Mouse (Mus musculus): Measurements from ENCODE around the gene Serinc3. TPM values are rescaled to one million over a fixed set of nuclear protein-coding genes. Genes with fewer than 3 reads are reported as not detected.
"Not testable (repeated sequence)": the region's sequence is repeated elsewhere in the genome, so short reads cannot be mapped to it uniquely, and the experiment has no call there.

Gene Serinc3
- 113 and 134 TPM in 2 replicates for polyA plus RNA-seq (2012; ENCODE audit: insufficient read depth, insufficient read length, missing spikeins)

GRCm38 (mm10) chr2:163644575-163645385, at the start of gene Serinc3:
Gene Serinc3, minus strand, starts transcription at chr2:163645131.
- peak within 1 kb of the TSS; percentile 81 for H3K4me3 ChIP-seq (ENCODE audit: insufficient read depth, low read depth, low read length)
- H3K4me1 ChIP-seq (ENCODE audit: control insufficient read depth, insufficient read depth, insufficient read length, low read length): peaks cover 7% of the 10 kb centered on the region
- peak within 1 kb of the TSS; percentile 92 for H3K27ac ChIP-seq (replicated peaks; ENCODE audit: low read depth, low read length)

- H3K4me1 ChIP-seq (ENCODE audit: control insufficient read depth, insufficient read depth, insufficient read length, low read length): peaks cover 34% of the 10 kb centered on the region
- H3K4me3 ChIP-seq (ENCODE audit: insufficient read depth, low read depth, low read length): peak overlapping the region; percentile 41
- peak overlapping the region; percentile 86 for H3K27ac ChIP-seq (replicated peaks; ENCODE audit: low read depth, low read length)
These were observed 48.9 kb upstream of the Serinc3 start for GRCm38 (mm10) chr2:163693716-163694314.

- H3K4me3 ChIP-seq (ENCODE audit: insufficient read depth, low read depth, low read length): no peak overlapping the region
- peaks cover 28% of the 10 kb centered on the region for H3K4me1 ChIP-seq (ENCODE audit: control insufficient read depth, insufficient read depth, insufficient read length, low read length)
- peak overlapping the region; percentile 86 for H3K27ac ChIP-seq (replicated peaks; ENCODE audit: low read depth, low read length)
These were observed 48.1 kb upstream of the Serinc3 start for GRCm38 (mm10) chr2:163692873-163693612.

- H3K27ac ChIP-seq (replicated peaks; ENCODE audit: low read depth, low read length): no peak overlapping the region
- peaks cover 23% of the 10 kb centered on the region for H3K4me1 ChIP-seq (ENCODE audit: control insufficient read depth, insufficient read depth, insufficient read length, low read length)
These were observed 47.1 kb upstream of the Serinc3 start for GRCm38 (mm10) chr2:163691846-163692605.

GRCm38 (mm10) chr2:163690409-163691304, 45.7 kb upstream of the Serinc3 start:
- Histone ChIP-seq H3K4me3 (ENCODE audit: insufficient read depth, low read depth, low read length) (no peak overlapping the region), H3K4me1 (ENCODE audit: control insufficient read depth, insufficient read depth, insufficient read length, low read length) (peaks cover 26% of the 10 kb centered on the region), H3K27ac (replicated peaks; ENCODE audit: low read depth, low read length) (peak overlapping the region; percentile 75)

More at GRCm38 (mm10) chr2:163691846-163692605, 47.1 kb upstream of the Serinc3 start:
- H3K4me3 ChIP-seq (ENCODE audit: insufficient read depth, low read depth, low read length): no peak overlapping the region

GRCm38 (mm10) chr2:163689771-163690170, 44.8 kb upstream of the Serinc3 start:
- no peak overlapping the region for H3K27ac ChIP-seq (replicated peaks; ENCODE audit: low read depth, low read length)
- peaks cover 29% of the 10 kb centered on the region for H3K4me1 ChIP-seq (ENCODE audit: control insufficient read depth, insufficient read depth, insufficient read length, low read length)
- H3K4me3 ChIP-seq (ENCODE audit: insufficient read depth, low read depth, low read length): no peak overlapping the region

- not testable (repeated sequence) for H3K27ac ChIP-seq (replicated peaks; ENCODE audit: low read depth, low read length)
These were observed 43.4 kb upstream of the Serinc3 start for GRCm38 (mm10) chr2:163688377-163688776.

GRCm38 (mm10) chr2:163686886-163687285, 42.0 kb upstream of the Serinc3 start:
- Histone ChIP-seq H3K27ac (replicated peaks; ENCODE audit: low read depth, low read length) (no peak overlapping the region), H3K4me1 (ENCODE audit: control insufficient read depth, insufficient read depth, insufficient read length, low read length) (peaks cover 24% of the 10 kb centered on the region), H3K4me3 (ENCODE audit: insufficient read depth, low read depth, low read length) (no peak overlapping the region)

More at GRCm38 (mm10) chr2:163688377-163688776, 43.4 kb upstream of the Serinc3 start:
- H3K4me3 ChIP-seq (ENCODE audit: insufficient read depth, low read depth, low read length): not testable (repeated sequence)
- peaks cover 28% of the 10 kb centered on the region for H3K4me1 ChIP-seq (ENCODE audit: control insufficient read depth, insufficient read depth, insufficient read length, low read length)

- Histone ChIP-seq H3K27ac (replicated peaks; ENCODE audit: low read depth, low read length) (peak overlapping the region; percentile 36), H3K4me1 (ENCODE audit: control insufficient read depth, insufficient read depth, insufficient read length, low read length) (peaks cover 22% of the 10 kb centered on the region), H3K4me3 (ENCODE audit: insufficient read depth, low read depth, low read length) (no peak overlapping the region)
These were observed 41.3 kb upstream of the Serinc3 start for GRCm38 (mm10) chr2:163686233-163686632.

GRCm38 (mm10) chr2:163685761-163686200, 40.9 kb upstream of the Serinc3 start:
- peaks cover 18% of the 10 kb centered on the region for H3K4me1 ChIP-seq (ENCODE audit: control insufficient read depth, insufficient read depth, insufficient read length, low read length)
- peak overlapping the region; percentile 36 for H3K27ac ChIP-seq (replicated peaks; ENCODE audit: low read depth, low read length)
- H3K4me3 ChIP-seq (ENCODE audit: insufficient read depth, low read depth, low read length): no peak overlapping the region

GRCm38 (mm10) chr2:163685287-163685686, 40.4 kb upstream of the Serinc3 start:
- H3K27ac ChIP-seq (replicated peaks; ENCODE audit: low read depth, low read length): 0 out of 2 replicates have a peak overlapping the region, but pooled peaks have one; percentile 15
- H3K4me3 ChIP-seq (ENCODE audit: insufficient read depth, low read depth, low read length): no peak overlapping the region
- H3K4me1 ChIP-seq (ENCODE audit: control insufficient read depth, insufficient read depth, insufficient read length, low read length): peaks cover 13% of the 10 kb centered on the region

GRCm38 (mm10) chr2:163682344-163682743, 37.4 kb upstream of the Serinc3 start:
- Histone ChIP-seq H3K4me1 (ENCODE audit: control insufficient read depth, insufficient read depth, insufficient read length, low read length) (peaks cover 13% of the 10 kb centered on the region), H3K27ac (replicated peaks; ENCODE audit: low read depth, low read length) (no peak overlapping the region), H3K4me3 (ENCODE audit: insufficient read depth, low read depth, low read length) (no peak overlapping the region)

GRCm38 (mm10) chr2:163676745-163677144, 31.8 kb upstream of the Serinc3 start:
- H3K4me3 ChIP-seq (ENCODE audit: insufficient read depth, low read depth, low read length): no peak overlapping the region
- H3K27ac ChIP-seq (replicated peaks; ENCODE audit: low read depth, low read length): no peak overlapping the region
- H3K4me1 ChIP-seq (ENCODE audit: control insufficient read depth, insufficient read depth, insufficient read length, low read length): 0 out of 2 replicates have a peak, but pooled peaks cover 9% of the 10 kb centered on the region
